Mouse (Mus musculus) lung, postnatal 0 days (tissue): ENCODE measurements around the gene Bcl9. TPM values are rescaled to one million over a fixed set of nuclear protein-coding genes. Genes with fewer than 3 reads are reported as not detected.

Experiments
- ATAC-seq: fragments of 200-750 bp; cut with Nextera tagmentation; 2 replicates; pipeline ENCODE4 v1.8.0; 2017; ENCODE audit warnings: moderate library complexity
- DNase-seq: peaks from one replicate; pipeline ENCODE4 v3.0.0-alpha.2; 2016; ENCODE audit warnings: low spot score
- H3K27ac ChIP-seq: fragments of 300-500 bp; sonication (generic); 2 replicates; pipeline ENCODE4 v1.5.1; 2014; ENCODE audit warnings: antibody characterized with exemption, mild to moderate bottlenecking, low read length, mixed read lengths
- H3K27me3 ChIP-seq: fragments of 300-500 bp; sonication (generic); replicated peaks from 2 replicates; pipeline ENCODE4 v1.6.1; 2014; ENCODE audit warnings: low read length, mixed read lengths; ENCODE audit not compliant: insufficient read depth
- H3K36me3 ChIP-seq: fragments of 300-500 bp; sonication (generic); 2 replicates; pipeline ENCODE4 v1.6.1; 2014; ENCODE audit warnings: low read length, mixed read lengths; ENCODE audit not compliant: insufficient read depth
- H3K4me1 ChIP-seq: fragments of 300-500 bp; sonication (generic); 2 replicates; pipeline ENCODE4 v1.6.1; 2014; ENCODE audit warnings: antibody characterized with exemption, low read depth, low read length, mixed read lengths; ENCODE audit not compliant: insufficient read depth
- H3K4me2 ChIP-seq: fragments of 300-500 bp; sonication (generic); replicated peaks from 2 replicates; pipeline ENCODE4 v1.6.1; 2014; ENCODE audit warnings: low read depth, mild to moderate bottlenecking, low read length, moderate library complexity, mixed read lengths
- H3K4me3 ChIP-seq: fragments of 300-500 bp; sonication (generic); 2 replicates; pipeline ENCODE4 v1.5.1; 2014; ENCODE audit warnings: low read depth, low read length
- H3K9ac ChIP-seq: fragments of 300-500 bp; sonication (generic); replicated peaks from 2 replicates; pipeline ENCODE4 v1.6.1; 2014; ENCODE audit warnings: low read depth, mild to moderate bottlenecking
- H3K9me3 ChIP-seq: fragments of 300-500 bp; sonication (generic); 2 replicates; pipeline ENCODE4 v1.6.1; 2016; ENCODE audit warnings: low read length, mixed read lengths
- CTCF ChIP-seq: IDR thresholded peaks from 2 replicates; pipeline ENCODE4 v1.5.1; 2016; ENCODE audit warnings: antibody characterized with exemption, mild to moderate bottlenecking
- EP300 ChIP-seq: IDR thresholded peaks from 2 replicates; pipeline ENCODE4 v1.6.1; 2016; ENCODE audit warnings: antibody characterized with exemption, mild to moderate bottlenecking, control low read depth
- WGBS: fragments of 180-500 bp; shearing (Covaris S2); extraction: QIAGEN DNeasy Blood & Tissue Kit; methylation state at CpG from one replicate; pipeline ENCODE4 v1.1.7; 2014; 5-methylcytosine and 5-hydroxymethylcytosine counted together
- polyA plus RNA-seq: library from polyadenylated mRNA; unstranded; fragments of >200 nt; fragmentation: Nextera tagmentation; extraction: Ambion mirVana; gene quantifications from 2 replicates; pipeline ENCODE4 v1.2.1, GENCODE M21; 2015

The Bcl9 gene
- polyA plus RNA-seq, 1 experiment from 2014 or later, result 27.1 TPM

- Histone ChIP-seq H3K9me3 (no peaks in the 10 kb centered on the region), H3K4me1 (no peaks in the 10 kb centered on the region), H3K27ac (no peak overlapping the region), H3K4me3 (no peak overlapping the region), H3K9ac (no peak overlapping the region), H3K4me2 (no peak overlapping the region), H3K27me3 (no peaks in the 10 kb centered on the region), H3K36me3 (peaks cover 3% of the 10 kb centered on the region; the same call in 1 of the 2 replicates)
- no peak for DNase-seq
- TF ChIP-seq EP300 (no peak), CTCF (no peak)
- no peak for ATAC-seq
- WGBS, result 32% methylated on average over 6 of the region's 6 CpGs
These were observed 117.2 kb downstream of the Bcl9 start for GRCm38 (mm10) chr3:97180527-97180926.

- Histone ChIP-seq H3K4me3 (no peak overlapping the region), H3K27me3 (no peaks in the 10 kb centered on the region), H3K4me2 (no peak overlapping the region), H3K36me3 (peaks cover 3% of the 10 kb centered on the region; the same call in 1 of the 2 replicates), H3K9ac (no peak overlapping the region), H3K27ac (no peak overlapping the region), H3K4me1 (no peaks in the 10 kb centered on the region), H3K9me3 (no peaks in the 10 kb centered on the region)
- no peak for ATAC-seq
- TF ChIP-seq EP300, result no peak
- no peak for TF ChIP-seq CTCF
- 79% methylated on average over 6 of the region's 6 CpGs for WGBS
- DNase-seq, result no peak
These were observed 118.8 kb downstream of the Bcl9 start for GRCm38 (mm10) chr3:97178885-97179284.

- 81% methylated on average over 5 of the region's 5 CpGs for WGBS
- peaks cover 3% of the 10 kb centered on the region; the same call in 1 of the 2 replicates for H3K36me3 ChIP-seq
- no peaks in the 10 kb centered on the region for H3K9me3 ChIP-seq
- no peaks in the 10 kb centered on the region for H3K27me3 ChIP-seq
- no peak overlapping the region for H3K4me3 ChIP-seq
- ATAC-seq (no peak), DNase-seq (no peak)
- no peak overlapping the region for H3K9ac ChIP-seq
- no peak overlapping the region for H3K4me2 ChIP-seq
- TF ChIP-seq CTCF, result no peak
- no peak for TF ChIP-seq EP300
- no peak overlapping the region for H3K27ac ChIP-seq
- no peaks in the 10 kb centered on the region for H3K4me1 ChIP-seq
These were observed 125.1 kb downstream of the Bcl9 start for GRCm38 (mm10) chr3:97172632-97173031.

GRCm38 (mm10) chr3:97172231-97172630 is 125.5 kb downstream of the Bcl9 start:
- no peak for DNase-seq
- Histone ChIP-seq H3K9ac (no peak overlapping the region), H3K4me1 (no peaks in the 10 kb centered on the region), H3K4me3 (no peak overlapping the region), H3K9me3 (no peaks in the 10 kb centered on the region), H3K27me3 (no peaks in the 10 kb centered on the region), H3K27ac (no peak overlapping the region), H3K36me3 (peaks cover 3% of the 10 kb centered on the region; the same call in 1 of the 2 replicates), H3K4me2 (no peak overlapping the region)
- WGBS, result 67% methylated on average over 9 of the region's 9 CpGs
- no peak for TF ChIP-seq CTCF
- TF ChIP-seq EP300, result no peak
- no peak for ATAC-seq

- no peaks in the 10 kb centered on the region for H3K27me3 ChIP-seq
- no peaks in the 10 kb centered on the region for H3K4me1 ChIP-seq
- H3K4me2 ChIP-seq, result no peak overlapping the region
- TF ChIP-seq CTCF (no peak), EP300 (no peak)
- ATAC-seq (no peak), DNase-seq (no peak)
- 74% methylated on average over 6 of the region's 6 CpGs for WGBS
- H3K9me3 ChIP-seq, result no peaks in the 10 kb centered on the region
- no peak overlapping the region for H3K27ac ChIP-seq
- H3K36me3 ChIP-seq, result peaks cover 3% of the 10 kb centered on the region; the same call in 1 of the 2 replicates
- H3K4me3 ChIP-seq, result no peak overlapping the region
- H3K9ac ChIP-seq, result no peak overlapping the region
These were observed 126.2 kb downstream of the Bcl9 start for GRCm38 (mm10) chr3:97171531-97171930.

GRCm38 (mm10) chr3:97167126-97167525 is 130.6 kb downstream of the Bcl9 start:
- no peak for TF ChIP-seq EP300
- TF ChIP-seq CTCF, result no peak
- Histone ChIP-seq H3K27me3 (no peaks in the 10 kb centered on the region), H3K4me1 (no peaks in the 10 kb centered on the region), H3K9me3 (no peaks in the 10 kb centered on the region), H3K9ac (no peak overlapping the region), H3K4me2 (no peak overlapping the region), H3K4me3 (no peak overlapping the region), H3K36me3 (no peaks in the 10 kb centered on the region), H3K27ac (no peak overlapping the region)
- WGBS, result 57% methylated on average over 4 of the region's 4 CpGs
- ATAC-seq (no peak), DNase-seq (no peak)

GRCm38 (mm10) chr3:97164477-97164876 is 133.2 kb downstream of the Bcl9 start:
- Histone ChIP-seq H3K27me3 (no peaks in the 10 kb centered on the region), H3K9me3 (no peaks in the 10 kb centered on the region), H3K9ac (no peak overlapping the region), H3K4me2 (no peak overlapping the region), H3K4me1 (peaks cover 7% of the 10 kb centered on the region; the same call in 1 of the 2 replicates), H3K27ac (no peak overlapping the region), H3K4me3 (no peak overlapping the region), H3K36me3 (no peaks in the 10 kb centered on the region)
- TF ChIP-seq CTCF (no peak), EP300 (no peak)
- ATAC-seq (no peak), DNase-seq (no peak)
- WGBS, result 72% methylated on average over 4 of the region's 4 CpGs
